Mouse (Mus musculus) midbrain, postnatal 0 days (tissue): ENCODE results near the gene Rpia. TPM values are rescaled to one million over a fixed set of nuclear protein-coding genes. Genes with fewer than 3 reads are reported as not detected.

Source experiments
- ATAC-seq: fragments of 200-750 bp; cut with Nextera tagmentation; 2 replicates; pipeline ENCODE4 v1.8.0; 2017; ENCODE audit warnings: moderate number of reproducible peaks, mild to moderate bottlenecking, moderate TSS enrichment, moderate library complexity; ENCODE audit not compliant: low FRiP score
- DNase-seq: peaks from one replicate; pipeline ENCODE4 v3.0.0-alpha.2; 2015; ENCODE audit warnings: low spot score
- H3K27ac ChIP-seq: fragments of 300-500 bp; sonication (generic); 2 replicates; pipeline ENCODE4 v1.5.1; 2014; ENCODE audit warnings: low read depth, mild to moderate bottlenecking, low read length, mixed read lengths
- H3K27me3 ChIP-seq: fragments of 300-500 bp; sonication (generic); 2 replicates; pipeline ENCODE4 v1.6.1; 2014; ENCODE audit warnings: low read length, control low read depth, mixed read lengths; ENCODE audit not compliant: insufficient read depth
- H3K36me3 ChIP-seq: fragments of 300-500 bp; sonication (generic); 2 replicates; pipeline ENCODE4 v1.6.1; 2014; ENCODE audit warnings: low read length, control low read depth, mixed read lengths; ENCODE audit not compliant: insufficient read depth
- H3K4me1 ChIP-seq: fragments of 300-500 bp; sonication (generic); 2 replicates; pipeline ENCODE4 v1.6.1; 2014; ENCODE audit warnings: mild to moderate bottlenecking, control low read depth, antibody characterized with exemption, low read length, mixed read lengths; ENCODE audit not compliant: insufficient read depth
- H3K4me2 ChIP-seq: fragments of 300-500 bp; sonication (generic); 2 replicates; pipeline ENCODE4 v1.6.1; 2014; ENCODE audit warnings: low read depth, mild to moderate bottlenecking, low read length, mixed read lengths; ENCODE audit not compliant: poor library complexity, severe bottlenecking
- H3K4me3 ChIP-seq: fragments of 300-500 bp; sonication (generic); 2 replicates; pipeline ENCODE4 v1.5.1; 2014; ENCODE audit warnings: low read depth, mild to moderate bottlenecking, low read length, moderate library complexity
- H3K9ac ChIP-seq: fragments of 300-500 bp; sonication (generic); replicated peaks from 2 replicates; pipeline ENCODE4 v1.6.1; 2014; ENCODE audit warnings: mild to moderate bottlenecking, low read length, moderate library complexity, mixed read lengths; ENCODE audit not compliant: poor library complexity, severe bottlenecking
- H3K9me3 ChIP-seq: fragments of 300-500 bp; sonication (generic); 2 replicates; pipeline ENCODE4 v1.6.1; 2016; ENCODE audit warnings: low read length, control low read depth
- CTCF ChIP-seq: IDR thresholded peaks from 2 replicates; pipeline ENCODE4 v1.5.1; 2016; ENCODE audit warnings: antibody characterized with exemption, mild to moderate bottlenecking
- WGBS: fragments of 180-500 bp; shearing (Covaris S2); extraction: QIAGEN DNeasy Blood & Tissue Kit; methylation state at CpG from one replicate; pipeline ENCODE4 v1.1.7; 2014; 5-methylcytosine and 5-hydroxymethylcytosine counted together
- polyA plus RNA-seq: library from polyadenylated mRNA; unstranded; fragments of >200 nt; fragmentation: Nextera tagmentation; extraction: Ambion mirVana; gene quantifications from 2 replicates; pipeline ENCODE4 v1.2.1, GENCODE M21; 2015
- total RNA-seq: library from RNA; depleted of rRNA; stranded (reverse); fragments of >200 nt; gene quantifications from 2 replicates; pipeline ENCODE4 v1.2.3, GENCODE M21; 2014; rRNA removed

Rpia gene
- total RNA-seq (9.3 and 15.5 TPM in 2 replicates), polyA plus RNA-seq (1.1 and 1.4 TPM in 2 replicates)

DNA sequence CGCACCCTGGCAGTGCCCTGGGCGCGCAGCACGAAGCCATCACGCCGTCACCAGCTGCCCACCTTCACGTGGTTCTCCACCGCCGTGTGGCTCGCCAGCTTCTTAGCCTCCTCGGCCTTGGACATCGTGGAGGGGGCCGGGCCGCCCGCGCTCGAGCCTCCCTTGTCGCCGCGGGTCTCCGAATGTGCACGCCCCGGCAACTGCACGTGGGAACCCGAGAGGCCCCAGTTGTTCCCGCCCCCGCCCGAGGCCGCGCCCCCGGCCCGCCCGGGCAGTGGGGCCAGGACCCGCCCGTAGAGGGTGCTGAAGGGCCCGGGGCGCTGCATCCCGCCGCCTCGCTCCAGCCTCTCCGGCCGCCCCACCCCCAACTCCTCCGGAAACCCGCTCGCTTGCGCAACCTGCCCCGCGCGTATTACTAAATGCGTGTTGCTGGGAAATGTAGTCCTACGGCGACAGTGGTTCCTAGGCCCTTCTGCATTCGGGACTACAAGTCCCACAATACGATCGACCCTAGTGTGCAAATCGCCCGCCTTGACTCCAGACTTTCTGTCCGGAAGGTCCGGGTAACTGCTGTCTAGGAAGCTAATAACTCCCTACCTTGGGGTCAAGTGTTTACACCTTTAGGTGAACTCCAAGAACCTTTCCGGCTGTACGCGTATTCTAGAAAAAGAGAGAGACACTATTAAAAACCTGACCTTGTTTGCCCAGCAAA, at the start of gene Rpia:
TSS of gene Rpia (minus strand) at position 409 of the 712 bp plus-strand sequence.
- peak within 1 kb of the TSS; percentile 84 for H3K4me3 ChIP-seq
- peak within 1 kb of the TSS; percentile 68 for H3K27ac ChIP-seq
- peak; percentile 98 for DNase-seq
- H3K36me3 ChIP-seq: 0 out of 2 replicates have a peak, but pooled peaks cover 2% of the 10 kb centered on the region
- ATAC-seq: peak; percentile 97
- peak; percentile 37 for TF ChIP-seq CTCF
- H3K9ac ChIP-seq: peak within 1 kb of the TSS; percentile 70
- no peaks in the 10 kb centered on the region for H3K27me3 ChIP-seq
- H3K4me2 ChIP-seq: peak within 1 kb of the TSS; percentile 73
- WGBS: under 1% methylated on average over 52 of the region's 62 CpGs
- H3K9me3 ChIP-seq: no peaks in the 10 kb centered on the region
- H3K4me1 ChIP-seq: peaks cover 4% of the 10 kb centered on the region

DNA sequence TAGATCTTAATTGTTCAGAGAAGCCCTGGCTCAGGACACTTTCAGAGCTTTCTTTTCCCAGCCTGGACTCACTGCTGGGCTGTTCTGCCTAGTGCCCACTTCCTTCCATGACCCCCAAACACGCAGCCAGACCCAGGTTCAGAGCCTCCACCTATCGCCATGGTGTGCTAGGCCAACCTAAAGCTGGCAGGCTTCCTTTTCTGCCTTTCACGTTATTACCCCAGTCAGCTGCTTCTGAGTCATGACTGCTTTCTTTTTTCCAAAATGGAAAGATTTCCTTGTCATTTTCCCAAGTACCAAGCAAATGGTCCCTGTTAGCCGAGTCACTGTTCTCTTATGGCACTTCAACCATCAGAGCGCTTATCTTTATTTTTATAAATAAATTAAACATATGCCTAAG, 48.2 kb upstream of the Rpia start:
- TF ChIP-seq CTCF: no peak
- H3K9me3 ChIP-seq: no peaks in the 10 kb centered on the region
- H3K9ac ChIP-seq: no peak overlapping the region
- H3K36me3 ChIP-seq: no peaks in the 10 kb centered on the region
- no peaks in the 10 kb centered on the region for H3K27me3 ChIP-seq
- no peak overlapping the region for H3K4me2 ChIP-seq
- no peak overlapping the region for H3K4me3 ChIP-seq
- peaks cover 5% of the 10 kb centered on the region; the same call in 1 of the 2 replicates for H3K4me1 ChIP-seq
- 59% methylated on average over 5 of the region's 5 CpGs for WGBS
- ATAC-seq (no peak), DNase-seq (no peak)
- H3K27ac ChIP-seq: no peak overlapping the region

DNA sequence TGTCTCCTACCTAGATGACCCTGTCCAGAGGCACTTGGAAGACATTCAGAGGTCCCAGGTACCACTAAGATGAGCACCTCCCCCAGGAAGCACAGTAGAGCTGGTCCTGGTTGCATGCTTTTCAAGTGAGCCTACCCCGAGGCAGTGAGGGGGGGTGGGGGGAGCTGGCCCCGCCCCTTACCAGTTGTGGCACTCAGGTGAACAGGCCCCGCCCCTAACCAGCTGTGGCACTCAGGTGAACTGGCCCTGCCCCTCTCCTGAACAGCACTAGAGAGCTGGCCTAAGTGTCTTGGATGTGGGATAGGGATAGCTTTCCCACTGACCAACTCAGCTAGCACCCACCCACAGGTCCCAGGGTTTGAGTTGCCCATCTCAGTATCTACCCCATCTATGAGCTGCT, 46.5 kb upstream of the Rpia start:
- Histone ChIP-seq H3K27ac (no peak overlapping the region), H3K9me3 (no peaks in the 10 kb centered on the region), H3K4me2 (no peak overlapping the region), H3K4me1 (peaks cover 2% of the 10 kb centered on the region; the same call in 1 of the 2 replicates), H3K4me3 (no peak overlapping the region), H3K27me3 (no peaks in the 10 kb centered on the region), H3K36me3 (no peaks in the 10 kb centered on the region), H3K9ac (no peak overlapping the region)
- TF ChIP-seq CTCF: no peak
- DNase-seq (no peak), ATAC-seq (no peak)
- 54% methylated on average over 3 of the region's 3 CpGs for WGBS

DNA sequence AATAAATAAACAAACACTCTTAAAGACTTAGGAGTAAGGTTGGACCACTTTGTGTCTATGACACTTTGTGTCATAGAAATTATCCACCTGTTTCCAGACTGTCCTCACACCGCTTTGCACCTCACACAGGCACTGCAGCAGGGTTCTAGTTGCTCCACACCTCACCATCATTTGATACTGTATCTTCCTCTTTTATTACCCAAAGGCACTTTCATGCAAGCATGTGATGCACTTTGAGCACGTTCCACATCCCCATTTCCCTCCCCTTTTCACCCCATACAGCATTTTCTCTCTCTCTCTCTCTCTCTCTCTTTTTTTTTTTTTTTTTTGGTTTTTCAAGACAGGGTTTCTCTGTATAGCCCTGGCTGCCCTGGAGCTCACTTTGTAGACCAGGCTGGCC, 45.3 kb upstream of the Rpia start:
- WGBS: 88% methylated on average over 2 of the region's 2 CpGs
- ATAC-seq (no peak), DNase-seq (no peak)
- TF ChIP-seq CTCF: no peak
- Histone ChIP-seq H3K27me3 (no peaks in the 10 kb centered on the region), H3K27ac (no peak overlapping the region), H3K36me3 (no peaks in the 10 kb centered on the region), H3K4me3 (no peak overlapping the region), H3K4me1 (no peaks in the 10 kb centered on the region), H3K4me2 (no peak overlapping the region), H3K9ac (no peak overlapping the region), H3K9me3 (no peaks in the 10 kb centered on the region)

DNA sequence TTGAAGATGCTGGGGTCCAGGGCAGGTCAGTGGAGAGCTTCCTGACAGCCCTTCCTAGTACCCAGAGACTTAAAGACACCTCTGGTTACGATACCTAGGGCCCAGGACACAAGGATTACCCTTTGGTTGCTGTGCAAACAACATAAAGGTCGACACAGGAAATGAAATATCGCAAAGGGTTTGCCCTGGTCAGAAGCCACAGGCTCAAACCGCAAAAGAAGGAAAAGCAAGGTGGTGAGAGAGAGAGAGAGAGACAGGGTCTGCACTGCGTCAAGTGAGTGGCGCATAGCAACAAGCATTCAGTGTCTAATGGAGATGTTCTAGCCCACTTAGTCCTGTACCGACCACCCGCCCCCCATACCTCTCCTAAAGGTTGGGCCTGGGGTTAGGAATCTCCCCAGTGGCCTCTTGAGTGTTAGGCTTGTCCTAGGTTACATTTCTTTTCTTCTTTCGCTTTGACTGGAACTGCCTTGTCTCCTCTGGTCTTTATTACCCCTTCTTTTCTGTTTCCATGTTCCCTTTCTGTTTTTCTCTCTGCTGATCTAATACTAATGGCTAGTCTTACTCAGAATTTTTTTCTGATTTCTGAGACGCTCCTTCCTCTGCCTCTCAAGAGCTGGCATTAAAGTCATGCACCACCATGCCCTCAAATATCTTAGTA, 39.3 kb upstream of the Rpia start:
- H3K27ac ChIP-seq: no peak overlapping the region

DNA sequence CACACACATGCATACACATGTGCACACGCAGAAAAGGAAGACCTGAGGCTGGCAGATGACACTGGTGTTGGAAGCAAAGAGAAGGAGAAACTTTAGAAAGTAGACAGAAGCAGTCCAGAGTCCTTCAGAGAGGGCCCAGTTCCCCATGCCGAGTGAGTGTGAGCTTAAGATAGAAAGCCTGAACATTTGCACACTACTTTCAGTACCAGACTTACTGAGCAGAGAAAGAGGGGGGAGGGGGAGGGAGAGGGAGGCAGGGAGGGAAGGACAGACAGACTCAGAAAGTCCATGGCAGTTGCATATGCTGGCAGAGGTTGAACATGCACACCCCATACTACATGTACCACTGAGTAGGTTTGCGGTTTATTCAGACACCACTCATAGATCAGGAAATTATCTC, 38.5 kb upstream of the Rpia start:
- Histone ChIP-seq H3K36me3 (no peaks in the 10 kb centered on the region), H3K4me3 (no peak overlapping the region), H3K27me3 (no peaks in the 10 kb centered on the region), H3K27ac (no peak overlapping the region), H3K4me1 (no peaks in the 10 kb centered on the region), H3K4me2 (no peak overlapping the region), H3K9me3 (no peaks in the 10 kb centered on the region), H3K9ac (no peak overlapping the region)
- WGBS: 76% methylated on average over 3 of the region's 3 CpGs
- TF ChIP-seq CTCF: no peak
- DNase-seq: no peak
- ATAC-seq: no peak

More for the DNA sequence above, 39.3 kb upstream of the Rpia start:
- Histone ChIP-seq H3K9me3 (no peaks in the 10 kb centered on the region), H3K36me3 (no peaks in the 10 kb centered on the region), H3K4me2 (no peak overlapping the region), H3K4me3 (no peak overlapping the region), H3K27me3 (no peaks in the 10 kb centered on the region), H3K4me1 (no peaks in the 10 kb centered on the region), H3K9ac (no peak overlapping the region)
- no peak for ATAC-seq
- DNase-seq: no peak
- 83% methylated on average over 10 of the region's 10 CpGs for WGBS
- no peak for TF ChIP-seq CTCF
